Mouse (Mus musculus): ENCODE measurements around the gene Cyba.

Gene Cyba

DNA sequence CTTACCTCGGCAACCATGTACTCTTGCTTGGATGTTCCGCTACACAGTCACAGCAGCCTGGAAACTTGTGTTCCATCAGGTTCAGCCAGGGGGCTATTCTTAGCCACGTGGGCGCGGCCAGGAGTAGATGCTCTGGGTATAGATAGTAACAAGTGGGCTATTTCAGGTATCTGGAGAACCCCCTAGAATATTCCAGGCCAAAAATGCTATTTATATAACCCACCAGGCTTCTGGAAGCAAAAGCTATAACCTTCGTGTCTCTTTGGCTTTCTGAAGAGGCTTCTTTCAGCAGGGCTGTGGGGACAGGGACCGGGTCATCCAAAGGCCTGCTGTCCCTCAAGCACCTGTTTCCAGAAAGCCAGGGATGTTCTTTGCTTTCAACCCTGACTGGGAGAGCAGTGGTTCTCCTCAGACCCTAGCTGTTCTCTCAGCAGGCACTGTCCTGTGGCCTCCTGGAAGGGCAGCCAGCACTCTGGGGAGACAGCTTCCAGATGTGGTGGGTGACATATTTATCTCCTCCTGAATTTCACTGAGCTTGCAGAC is 18.5 kb upstream of the Cyba start:
- no peak for DNase-seq (ENCODE audit: low read depth, low spot score)

DNA sequence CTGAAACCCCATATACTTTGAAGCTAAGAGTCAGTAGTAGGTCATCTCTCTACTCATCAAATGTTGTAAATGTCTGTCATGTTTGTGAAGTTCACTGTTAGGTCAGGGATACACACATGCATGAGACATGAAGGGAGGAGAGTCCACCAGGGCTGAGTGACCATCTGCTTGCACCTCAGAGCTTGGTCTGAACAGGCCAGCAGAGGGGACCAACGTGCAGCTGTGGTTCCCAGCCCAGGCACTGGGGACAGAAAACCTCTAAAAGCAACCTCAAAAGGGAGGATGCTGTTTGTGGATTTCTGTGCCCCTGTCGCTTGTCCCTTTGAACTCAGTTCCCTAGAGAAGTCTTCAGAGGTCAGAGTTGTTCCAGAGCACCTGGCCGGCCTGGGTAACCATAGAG is 12.5 kb upstream of the Cyba start:
- no peak for DNase-seq (ENCODE audit: low read depth, low spot score)

DNA sequence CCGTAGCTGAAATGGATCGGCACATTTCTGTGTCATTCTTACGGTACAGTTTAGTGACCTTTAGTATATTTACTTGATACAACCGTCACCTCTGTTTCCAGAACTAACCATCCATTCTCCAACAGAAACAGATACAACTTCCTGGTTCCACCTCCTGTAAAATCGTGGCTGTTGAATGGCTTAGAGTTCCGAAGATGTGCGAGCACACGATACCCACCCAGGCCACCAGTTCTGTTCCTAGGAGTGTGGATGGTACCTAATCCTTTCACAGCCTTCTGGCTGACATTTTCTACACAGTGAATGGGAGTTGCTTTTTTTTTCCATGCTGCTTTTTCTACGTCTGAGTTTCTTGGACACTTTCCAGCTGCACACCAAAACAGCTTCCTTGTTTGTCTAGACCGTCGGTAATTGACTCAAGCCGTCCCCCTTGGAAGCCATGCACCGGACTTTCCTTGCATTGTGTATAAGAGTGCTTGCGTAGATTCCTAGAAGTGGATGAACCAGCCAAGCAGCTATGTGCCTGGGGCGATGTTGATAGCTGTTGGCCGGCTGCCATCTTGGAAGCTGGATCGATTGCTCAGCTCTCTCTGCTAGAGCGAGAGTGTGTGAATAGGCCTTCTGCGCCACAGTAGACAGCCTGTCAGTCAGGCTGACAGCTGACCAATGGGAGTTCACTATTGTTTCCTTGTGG is 11.5 kb upstream of the Cyba start:
- DNase-seq (ENCODE audit: low read depth, low spot score), result peak; percentile 51

DNA sequence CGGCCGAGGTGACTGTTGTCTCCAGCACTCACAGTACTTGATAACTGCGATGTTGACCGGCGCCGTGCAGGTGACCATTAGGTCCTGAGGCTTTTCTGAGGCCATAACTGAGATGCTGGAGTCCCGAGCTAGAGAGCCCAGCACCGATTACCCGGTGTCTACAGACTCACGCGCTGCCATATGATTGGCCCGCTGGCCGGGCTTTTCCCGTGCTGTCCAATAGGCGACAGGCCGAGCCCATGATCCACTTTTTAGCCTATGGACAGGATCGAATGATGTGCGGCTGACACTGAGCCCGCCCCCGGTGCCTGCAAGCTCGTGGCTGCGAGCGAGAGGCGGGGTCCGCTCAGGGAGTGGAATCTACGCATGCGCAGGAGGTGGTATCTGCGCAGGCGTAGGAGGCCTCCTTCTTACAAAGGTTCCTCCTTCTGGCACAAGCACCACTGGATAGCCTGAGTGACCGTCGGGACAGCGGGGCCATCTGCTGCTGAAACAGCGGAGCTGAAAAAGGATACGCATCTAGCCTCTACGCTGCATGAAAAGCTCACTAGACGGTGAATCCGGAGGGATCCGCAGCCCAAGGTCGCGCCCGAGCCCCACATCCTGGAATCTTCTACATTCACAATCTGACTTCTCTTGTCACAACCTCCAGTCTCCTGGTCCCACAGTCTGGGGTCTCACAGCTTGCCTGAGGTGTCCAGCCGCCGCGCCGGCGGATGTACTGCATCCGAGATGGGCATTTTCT is 10.7 kb upstream of the Cyba start, which contains the start of gene Mvd:
TSS of gene Mvd (minus strand) at position 161 of the 745 bp plus-strand sequence.
- peak; percentile 100 for DNase-seq (ENCODE audit: low read depth, low spot score)

DNA sequence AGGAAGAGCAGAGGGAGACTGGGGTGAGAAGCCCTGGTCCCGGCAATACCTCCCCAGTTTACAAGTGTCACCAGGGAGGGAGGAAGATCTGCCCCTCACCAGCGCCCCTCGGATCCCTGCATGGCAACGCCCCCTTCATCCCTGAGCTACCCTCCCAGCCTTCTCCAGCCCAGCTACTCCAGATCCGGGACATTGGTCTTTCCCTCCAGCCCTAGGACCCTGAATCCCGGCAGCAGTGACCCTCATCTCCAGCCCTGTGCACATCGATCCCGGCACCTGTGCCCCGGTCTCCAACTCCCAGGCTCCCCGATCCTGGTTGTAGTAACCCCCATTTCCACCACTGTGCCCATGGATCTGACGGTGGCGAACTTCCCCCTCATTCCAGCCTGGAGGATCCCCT is 10.1 kb upstream of the Cyba start:
- no peak for DNase-seq (ENCODE audit: low read depth, low spot score)

DNA sequence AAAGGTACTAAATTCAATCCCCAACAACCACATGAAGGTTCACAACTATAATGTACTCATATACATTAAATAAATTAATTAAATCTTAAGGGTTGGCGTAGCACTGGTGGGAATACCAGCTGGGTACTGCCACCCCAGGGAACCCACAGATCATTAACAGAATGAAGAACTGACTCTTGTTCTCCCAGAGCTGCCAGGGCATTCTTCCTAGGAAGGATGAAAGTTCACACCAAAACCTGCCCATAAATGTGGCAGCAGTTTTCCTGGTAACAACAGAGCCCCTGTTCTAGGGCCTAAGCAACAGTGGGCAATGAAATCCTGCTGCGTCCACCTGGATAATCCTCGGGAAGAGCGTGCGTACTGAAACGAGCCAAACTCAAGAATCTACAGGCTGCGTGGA is 9.6 kb upstream of the Cyba start:
- no peak for DNase-seq (ENCODE audit: low read depth, low spot score)

DNA sequence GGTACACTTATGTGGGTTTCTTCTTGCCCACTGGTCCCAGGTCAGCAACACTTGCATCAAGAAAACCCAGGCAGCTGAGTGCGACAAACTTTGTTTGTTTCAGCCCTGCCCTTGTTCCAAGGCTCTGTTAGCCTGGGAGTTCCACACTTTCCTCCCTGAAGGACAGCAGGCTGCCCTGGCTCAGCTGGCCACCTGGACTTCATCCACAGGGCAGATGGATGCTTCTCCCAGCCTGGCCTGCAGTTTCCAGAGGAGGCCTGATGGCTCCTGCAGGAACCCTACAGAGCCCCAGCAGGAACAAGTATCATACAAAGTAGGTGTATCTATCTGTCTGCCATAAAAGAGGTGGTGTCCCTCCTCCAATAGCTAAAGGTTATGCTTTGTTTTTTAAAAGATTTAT is 8.6 kb upstream of the Cyba start:
- DNase-seq (ENCODE audit: low read depth, low spot score), result no peak

DNA sequence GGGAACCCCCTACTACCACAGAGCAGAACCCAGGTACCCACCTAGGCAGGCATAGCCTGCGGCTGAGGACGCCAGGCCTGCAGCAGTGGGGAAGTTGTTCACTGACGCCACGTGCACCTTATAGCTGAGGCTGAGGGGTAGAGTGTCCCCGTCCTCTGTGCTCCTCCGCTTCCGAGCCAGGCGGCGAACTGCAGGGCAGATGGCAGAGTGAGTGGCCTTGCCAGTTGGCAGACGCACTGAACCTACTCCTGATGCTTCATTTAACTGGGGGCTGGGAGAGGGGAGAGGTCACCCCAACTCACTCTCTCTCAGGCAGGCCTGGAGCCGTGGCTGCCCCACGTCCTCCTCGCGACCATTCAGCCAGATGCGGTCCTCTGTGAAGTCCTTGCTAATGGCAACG is 6.6 kb upstream of the Cyba start:
- no peak for DNase-seq (ENCODE audit: low read depth, low spot score)

DNA sequence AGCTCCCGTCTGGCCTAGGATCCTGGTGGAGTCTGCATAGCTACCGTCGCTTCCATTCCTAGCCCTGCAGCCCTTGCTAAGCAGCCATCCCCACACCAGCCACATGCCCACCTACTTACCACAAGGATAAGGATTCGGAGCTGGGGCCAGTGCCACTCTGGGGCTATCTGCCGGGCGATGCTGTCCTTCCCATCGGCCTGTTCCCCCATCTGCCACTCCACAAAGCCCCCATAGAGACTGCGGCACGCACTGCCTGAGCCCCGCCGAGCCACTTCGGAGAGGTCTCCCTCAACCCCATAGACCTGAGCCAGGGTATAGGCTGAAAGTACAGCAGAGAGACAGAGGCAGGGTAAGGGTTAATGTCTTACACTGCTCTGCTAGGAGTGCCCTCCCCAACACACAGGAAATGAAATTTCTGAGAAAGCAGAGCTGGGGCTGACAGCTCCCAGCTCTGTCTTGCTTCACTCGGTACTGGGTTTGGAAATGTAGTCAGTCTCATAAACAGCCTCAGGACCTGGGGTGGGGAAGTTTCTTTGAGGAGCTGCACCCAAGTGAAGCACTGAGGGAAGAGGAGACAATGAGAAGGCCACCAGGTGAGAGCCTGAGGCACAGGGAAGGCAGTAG is 5.1 kb upstream of the Cyba start:
- no peak for DNase-seq (ENCODE audit: low read depth, low spot score)

DNA sequence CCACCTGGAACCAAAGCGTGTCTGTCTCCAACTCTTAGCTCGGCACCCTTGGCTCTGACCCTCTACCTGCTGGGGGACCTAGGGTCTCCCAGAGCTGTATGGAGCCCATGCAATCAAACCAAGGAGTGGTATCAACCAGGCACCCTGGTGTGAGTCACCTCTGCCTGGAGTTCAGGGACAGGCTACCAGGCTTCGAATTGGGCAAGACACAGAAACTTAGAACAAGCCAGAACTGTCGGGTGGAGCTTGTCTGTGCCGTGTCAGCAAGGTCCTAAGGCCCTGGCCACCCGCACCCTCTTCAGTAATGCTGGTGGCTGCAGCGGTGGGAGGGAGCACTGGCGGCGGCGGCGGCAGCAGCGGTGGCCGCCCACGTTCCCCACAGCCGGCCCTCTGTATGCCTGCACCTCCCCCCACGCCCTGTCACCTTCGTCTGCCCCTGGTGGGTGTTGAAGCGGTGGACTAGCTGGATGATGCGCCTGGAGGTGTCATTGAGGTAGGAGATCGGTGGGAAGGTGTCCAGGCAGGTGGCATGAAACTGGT is 3.9 kb upstream of the Cyba start:
- no peak for DNase-seq (ENCODE audit: low read depth, low spot score)

DNA sequence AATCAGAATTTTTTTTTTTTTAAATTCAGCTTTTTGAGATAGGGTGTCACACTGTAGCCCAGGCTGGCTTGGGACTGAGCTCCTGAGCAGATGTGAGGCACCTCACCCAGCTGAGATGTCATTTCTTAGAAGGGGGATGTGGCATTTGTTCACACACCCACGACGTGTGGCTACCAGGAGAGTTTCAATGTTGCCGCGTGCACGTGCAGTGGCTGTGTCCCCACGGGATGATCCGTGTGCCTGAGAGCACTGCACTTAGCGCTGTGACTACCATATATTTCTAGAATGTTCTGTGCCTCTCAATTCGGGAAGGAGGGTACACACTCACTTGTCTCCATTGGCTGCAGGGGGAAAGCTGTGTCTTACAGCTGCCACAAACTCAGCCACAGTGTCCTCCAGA is 3.4 kb upstream of the Cyba start:
- no peak for DNase-seq (ENCODE audit: low read depth, low spot score)

DNA sequence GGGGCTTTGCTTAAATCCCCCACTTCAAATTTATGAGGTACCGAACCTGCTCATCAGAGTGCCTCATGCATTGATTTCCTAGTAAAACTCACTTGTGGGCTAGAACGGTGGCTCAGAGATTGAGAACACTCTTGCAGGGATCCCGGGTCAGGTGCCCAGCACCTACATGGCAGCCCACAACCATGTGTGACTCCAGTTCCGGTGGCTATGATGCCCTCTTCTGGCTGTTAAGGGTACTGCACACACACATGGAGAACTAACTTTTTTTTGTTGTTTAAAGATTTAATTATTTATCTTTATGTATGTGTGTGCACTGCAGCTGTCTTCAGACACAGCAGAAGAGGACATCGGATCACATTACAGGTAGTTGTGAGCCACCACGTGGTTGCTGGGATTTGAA is 2.6 kb upstream of the Cyba start:
- DNase-seq (ENCODE audit: low read depth, low spot score), result no peak

DNA sequence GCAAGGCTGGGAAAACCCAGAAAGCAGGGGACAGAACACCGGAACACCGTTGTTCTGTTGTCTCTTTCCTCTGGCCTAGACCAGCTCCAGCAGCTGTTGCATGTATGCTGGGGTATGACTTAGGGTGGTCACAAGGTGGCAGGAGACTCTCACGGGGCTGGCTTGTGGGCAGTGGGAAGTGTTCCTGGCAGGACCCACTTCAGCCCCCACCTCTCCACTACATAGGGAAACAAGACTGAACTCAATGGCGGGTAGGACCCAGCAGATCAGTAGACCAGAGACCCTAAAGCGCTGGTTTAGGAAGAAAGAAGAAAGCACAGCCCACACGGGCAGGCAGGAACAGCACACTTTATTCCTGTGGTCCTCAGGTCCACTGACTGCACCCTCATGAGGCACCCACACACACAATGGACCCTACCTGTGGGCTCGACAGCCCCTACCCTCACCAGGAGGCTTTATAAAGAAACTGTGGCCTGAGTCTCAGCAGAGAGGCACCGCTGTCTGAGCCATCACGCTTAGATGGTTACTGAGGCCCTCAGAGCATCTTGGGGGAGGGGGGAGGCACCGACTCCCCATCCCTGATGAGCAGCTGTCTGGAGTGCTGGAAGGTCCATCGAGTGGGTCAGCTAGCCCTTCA is 657 bp upstream of the Cyba start:
- no peak for DNase-seq (ENCODE audit: low read depth, low spot score)

DNA sequence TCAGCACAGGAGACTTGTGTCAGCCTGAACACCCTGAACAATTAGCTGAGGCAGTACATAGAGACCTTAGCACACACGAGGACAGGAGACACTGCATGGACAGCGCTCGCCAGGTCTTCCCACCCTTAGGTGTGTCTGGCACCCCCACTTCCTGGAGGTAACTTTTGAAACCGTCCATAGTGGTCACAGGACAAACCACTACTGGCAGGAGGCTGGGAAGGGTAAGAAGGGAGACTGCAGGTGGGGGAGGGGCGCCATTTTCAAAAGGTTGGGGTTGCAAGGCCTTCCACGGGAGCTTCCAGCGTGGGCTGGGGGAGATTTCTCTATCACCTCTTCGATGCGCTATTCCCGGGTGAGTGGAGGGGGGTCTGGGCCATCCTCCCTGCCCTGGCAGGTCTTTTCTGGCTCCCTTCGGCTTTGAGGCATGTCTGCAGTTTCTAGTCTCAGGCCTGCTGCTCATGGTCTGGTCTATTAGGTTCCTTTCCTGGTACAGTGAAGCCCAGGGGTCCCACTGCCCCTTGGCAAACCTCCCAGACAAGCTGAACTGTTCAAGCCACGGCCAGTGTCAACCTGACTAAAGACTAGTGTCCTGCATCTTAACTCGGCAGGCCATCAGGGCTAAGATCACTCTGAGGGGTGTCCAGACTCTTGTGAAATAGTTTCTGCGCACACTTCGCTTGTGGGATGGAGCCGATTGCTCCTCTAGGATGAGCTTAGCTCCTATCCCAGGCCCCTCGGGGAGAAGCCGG is 862 bp downstream of the Cyba start:
- DNase-seq (ENCODE audit: low read depth, low spot score), result no peak

DNA sequence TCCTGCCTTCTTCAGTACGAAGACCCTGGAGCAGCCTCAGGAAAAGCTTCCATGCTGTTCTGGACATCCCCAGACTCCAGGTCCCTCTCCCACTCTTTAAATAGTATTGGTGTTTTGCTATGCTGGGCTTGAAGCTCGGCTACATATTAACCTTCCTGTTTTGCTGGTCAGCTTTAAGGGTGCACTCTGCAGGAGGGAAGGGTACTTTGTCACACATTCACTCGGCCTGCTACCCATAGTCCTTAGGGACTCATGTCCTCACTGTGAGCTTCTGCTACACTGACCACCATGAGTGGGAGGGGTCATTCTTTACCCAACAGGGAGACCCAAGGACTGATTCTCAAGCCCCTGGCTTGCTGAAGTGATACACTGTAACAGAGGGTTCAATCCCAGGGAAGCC is 2.1 kb downstream of the Cyba start:
- no peak for DNase-seq (ENCODE audit: low read depth, low spot score)

DNA sequence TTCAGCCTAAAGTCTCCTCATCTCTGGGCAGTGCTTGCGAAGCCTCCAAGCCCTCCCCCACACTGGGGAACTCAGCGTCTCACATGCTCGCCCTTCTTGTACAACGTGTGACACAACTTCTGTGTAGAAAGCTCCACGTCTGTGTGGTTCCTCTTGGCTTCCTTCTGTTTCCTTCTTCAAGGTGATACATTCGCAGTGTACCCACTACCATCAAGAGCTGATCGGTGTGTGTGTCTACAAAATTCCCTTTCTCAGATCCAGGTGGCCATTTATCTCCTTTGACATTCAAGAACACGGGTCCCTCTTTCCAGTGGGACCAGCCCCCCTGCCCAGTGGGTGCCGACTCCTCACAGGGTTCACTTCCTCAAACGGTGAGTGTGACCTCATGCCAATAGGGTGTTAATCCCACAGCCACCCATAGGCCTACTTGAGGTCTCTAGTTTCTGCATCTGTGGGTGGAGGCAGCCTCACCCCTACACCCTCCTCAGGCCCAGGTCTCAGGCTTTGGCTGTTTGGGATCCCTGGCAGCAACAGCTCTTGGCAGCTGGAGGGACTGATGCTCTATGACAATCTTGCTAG is 2.6 kb downstream of the Cyba start:
- no peak for DNase-seq (ENCODE audit: low read depth, low spot score)

DNA sequence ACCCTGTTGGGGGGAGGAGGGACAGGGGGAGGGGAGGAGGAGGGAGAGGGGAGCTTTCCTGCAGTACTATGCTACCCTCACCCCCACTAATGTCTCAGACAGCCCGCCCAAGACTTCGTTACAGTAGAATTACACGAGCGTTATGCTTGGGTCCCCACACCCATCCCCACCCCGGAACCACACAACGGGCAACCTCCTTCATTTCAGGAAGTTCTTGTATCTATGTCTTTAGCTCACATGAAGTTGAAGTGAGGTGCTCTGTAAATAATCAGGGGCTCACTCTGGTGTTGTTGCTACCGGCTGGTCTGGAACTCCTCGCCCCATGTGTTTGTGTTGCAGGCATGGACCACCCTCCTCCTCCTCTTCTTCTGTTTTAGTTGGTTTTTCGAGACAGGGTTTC is 4.6 kb downstream of the Cyba start:
- no peak for DNase-seq (ENCODE audit: low read depth, low spot score)

DNA sequence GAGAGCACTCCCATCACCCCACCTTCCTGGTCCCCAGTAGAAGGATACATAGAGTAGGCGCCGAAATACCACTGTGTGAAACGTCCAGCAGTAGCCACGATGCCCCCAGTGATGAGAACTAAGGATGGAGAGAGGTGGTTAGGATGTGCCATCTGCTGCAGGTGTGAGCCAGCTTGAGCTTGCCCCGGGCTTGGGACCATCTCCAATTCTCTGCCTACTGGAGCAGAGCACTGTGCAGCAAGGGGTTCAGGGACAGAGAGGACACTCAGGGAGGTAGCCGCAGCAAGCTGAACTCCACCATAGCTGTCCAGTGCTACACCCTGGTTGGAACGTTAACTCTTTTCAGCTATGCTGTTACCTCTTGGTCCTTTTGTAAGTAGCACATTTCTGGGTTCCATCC is 5.1 kb downstream of the Cyba start:
- DNase-seq (ENCODE audit: low read depth, low spot score), result no peak

DNA sequence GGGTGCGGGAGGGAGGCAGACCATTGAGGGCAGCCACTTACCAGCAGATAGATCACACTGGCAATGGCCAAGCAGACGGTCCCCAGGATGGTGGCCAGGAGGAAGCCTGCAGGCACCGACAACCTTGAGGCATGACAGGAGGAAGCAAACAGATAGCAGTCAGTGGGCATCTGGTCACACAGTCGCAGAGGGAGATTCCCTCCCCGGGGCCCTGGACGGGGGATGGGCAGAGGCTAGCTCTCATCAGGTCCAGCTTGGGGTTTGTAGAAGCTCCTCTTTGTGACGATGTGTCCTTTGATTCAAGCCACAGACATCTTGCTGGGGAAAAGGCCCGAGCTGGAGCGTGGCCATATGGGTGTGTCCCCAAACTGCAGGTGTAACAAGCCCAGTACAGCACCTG is 6.6 kb downstream of the Cyba start:
- no peak for DNase-seq (ENCODE audit: low read depth, low spot score)

DNA sequence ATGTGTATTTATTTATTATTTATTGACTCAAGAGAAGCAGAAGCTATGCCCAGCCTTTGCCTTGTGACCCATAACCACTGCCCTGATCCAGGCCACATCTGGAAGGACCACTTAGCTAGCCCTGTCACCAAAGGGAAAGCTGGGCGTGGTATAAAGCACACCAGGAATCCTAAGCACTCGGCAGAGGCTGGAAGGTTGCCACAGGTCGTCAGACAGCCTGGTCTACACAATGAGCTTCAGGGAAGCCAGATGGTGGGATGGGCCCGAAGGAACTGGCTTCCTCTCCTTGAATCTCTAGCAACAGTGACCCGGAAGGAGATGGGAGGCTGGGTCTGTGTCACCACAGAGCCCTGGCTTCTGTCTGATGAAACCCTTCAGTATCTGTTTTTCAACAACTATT is 9.1 kb downstream of the Cyba start:
- DNase-seq (ENCODE audit: low read depth, low spot score), result no peak

DNA sequence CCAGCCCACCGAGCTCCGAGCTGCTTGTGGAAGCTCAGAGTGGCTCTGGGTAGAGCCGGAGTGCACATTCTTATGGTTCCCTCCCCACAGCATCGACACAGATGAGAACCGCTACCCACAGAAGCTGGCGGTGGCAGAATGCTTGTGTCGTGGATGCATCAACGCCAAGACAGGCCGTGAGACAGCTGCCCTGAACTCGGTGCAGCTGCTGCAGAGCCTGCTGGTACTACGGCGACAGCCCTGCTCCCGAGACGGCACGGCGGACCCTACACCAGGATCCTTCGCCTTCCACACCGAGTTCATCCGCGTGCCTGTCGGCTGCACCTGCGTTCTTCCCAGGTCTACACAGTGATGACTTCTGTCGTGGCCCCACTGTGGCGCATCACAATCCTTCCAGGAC is 9.5 kb downstream of the Cyba start:
- no peak for DNase-seq (ENCODE audit: low read depth, low spot score)
